Mouse (Mus musculus) kidney, adult 9 months (tissue): ENCODE measurements around the gene Plxna1.
A peak's percentile ranks its signal among the peaks of the same experiment; 100 is the strongest.

Experiments used
- DNase-seq: peaks from one replicate; pipeline ENCODE4 v3.0.0; 2022

Gene Plxna1

DNA sequence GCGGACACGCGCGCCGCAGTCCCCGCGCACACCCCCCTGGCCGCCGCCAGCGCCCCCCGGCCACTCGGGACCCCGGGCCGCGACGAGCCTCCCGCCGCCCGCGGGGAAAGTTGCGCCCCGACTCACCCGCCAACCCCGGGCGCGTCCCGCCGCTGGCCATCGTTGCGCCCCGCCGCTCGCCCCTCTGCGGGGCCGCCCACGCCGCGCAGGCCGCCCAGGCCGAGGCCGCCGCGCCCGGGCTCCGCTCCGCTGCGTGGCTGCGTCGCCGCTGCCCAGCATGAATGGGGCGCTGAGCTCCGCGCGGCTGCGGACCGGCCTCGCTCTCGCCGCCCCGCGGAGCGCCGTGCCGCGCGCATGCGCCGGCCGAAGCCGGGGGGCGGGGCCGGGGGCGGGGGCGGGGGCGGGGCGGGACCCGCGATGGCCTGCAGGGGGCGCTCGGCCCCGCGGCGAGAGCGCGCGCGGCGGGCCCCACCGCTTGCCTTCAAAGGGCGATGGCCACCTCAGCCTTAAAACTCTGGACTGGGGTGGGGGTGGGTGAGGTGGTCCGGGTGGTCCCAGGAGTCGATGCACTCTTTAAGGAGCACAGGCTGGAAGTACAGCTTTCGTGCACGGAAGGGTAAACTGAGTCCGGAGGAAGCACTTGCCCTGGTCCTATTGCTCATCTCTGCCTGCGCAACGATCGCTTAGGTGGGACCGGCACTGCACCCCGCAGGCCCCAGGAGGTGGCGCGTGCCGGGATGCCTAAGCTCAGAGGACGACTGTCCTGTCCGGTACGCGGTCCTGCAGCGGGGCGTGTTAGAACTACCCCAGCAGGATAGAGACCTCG is at the start of gene Plxna1:
Gene Plxna1 (minus strand): TSS at position 340 of the 826 bp plus-strand sequence.
- DNase-seq, result peak; percentile 44

DNA sequence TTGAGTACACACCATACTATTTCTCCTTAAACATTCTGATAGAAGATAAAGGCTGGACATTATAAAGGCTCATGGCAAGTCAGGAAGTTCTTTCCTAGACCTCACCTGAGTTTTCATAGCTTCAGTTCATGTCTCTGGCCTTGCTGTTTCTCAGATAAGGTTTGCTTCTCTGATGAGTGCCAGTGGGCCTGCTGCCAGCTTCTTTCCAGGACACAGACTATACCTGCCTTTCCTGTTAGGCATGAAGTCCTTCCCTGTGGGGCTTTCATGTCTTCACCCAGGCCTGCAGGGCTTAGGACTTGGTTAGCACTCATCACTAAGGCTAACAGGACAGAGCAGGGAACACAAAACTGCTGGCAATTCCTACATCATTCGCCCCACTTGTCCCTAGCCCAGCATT is 46.6 kb upstream of the Plxna1 start:
- no peak for DNase-seq

DNA sequence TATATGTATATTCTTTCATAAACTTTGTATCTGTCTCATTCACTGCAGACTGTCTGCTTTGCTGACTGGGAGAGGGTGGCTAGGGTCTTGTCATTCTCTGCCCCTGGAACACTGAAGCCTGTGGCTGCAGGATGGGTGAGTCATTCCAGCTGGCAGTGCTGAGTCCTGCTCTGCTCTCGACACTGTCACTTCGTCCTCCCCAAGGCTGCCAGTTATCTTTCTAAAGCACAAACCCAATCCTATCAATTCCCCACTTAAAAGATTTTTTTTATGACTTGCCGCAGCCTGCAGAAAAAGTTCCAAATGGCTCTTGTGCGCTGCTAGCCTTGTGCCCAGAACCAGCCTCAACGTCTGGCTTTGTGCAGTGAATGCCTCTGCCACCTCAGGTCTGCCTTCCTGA is 45.8 kb upstream of the Plxna1 start:
- DNase-seq, result no peak

DNA sequence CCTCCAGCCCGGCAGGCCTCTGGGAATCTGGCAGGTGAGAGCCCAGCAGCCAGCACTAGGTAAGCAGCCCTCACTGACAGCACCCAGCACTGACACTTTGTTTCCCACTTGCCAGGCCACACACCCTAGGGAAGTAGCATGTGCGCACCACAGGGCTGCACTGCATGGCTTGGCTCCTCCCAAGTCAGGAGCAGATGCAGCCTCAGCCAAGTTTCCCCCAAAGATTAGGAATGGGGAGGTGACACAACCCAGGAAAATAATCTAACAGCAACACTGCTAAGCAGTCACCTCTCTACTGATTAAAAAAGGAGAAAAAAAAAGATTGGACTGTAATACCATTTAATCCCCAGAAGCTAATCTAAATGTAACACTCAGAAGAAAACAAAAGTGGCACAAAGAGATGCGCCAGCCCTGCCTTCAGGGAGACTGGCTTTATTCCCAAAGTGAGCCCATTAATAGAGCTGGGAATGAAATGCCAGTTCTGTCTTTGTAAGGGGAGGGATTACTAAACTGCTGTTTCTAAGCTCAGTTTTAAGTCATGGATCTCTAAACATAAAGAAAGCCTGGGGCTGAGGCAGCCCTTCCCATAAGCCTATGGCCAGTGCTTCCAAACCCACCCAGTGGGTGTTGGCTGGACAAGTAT is 44.9 kb upstream of the Plxna1 start:
- no peak for DNase-seq

DNA sequence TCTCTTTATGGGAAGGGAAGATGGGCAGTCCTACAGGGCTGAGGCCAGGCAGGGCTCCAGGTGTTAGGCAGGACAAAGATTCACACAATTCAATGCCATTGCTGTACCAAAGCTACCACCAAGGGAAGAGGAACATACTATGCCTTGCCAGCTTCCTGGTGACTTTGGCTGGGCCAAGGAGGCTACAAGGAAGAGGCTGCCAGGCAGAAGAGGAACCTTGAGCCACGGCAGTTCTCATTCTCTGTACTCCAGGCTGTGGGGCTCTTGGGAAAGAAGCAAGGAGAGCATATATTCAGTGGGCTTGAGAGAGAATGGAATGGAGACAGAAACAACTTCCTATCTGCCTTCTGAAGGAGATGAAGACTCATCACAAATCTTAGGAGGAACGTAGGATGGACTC is 42.5 kb upstream of the Plxna1 start:
- no peak for DNase-seq

DNA sequence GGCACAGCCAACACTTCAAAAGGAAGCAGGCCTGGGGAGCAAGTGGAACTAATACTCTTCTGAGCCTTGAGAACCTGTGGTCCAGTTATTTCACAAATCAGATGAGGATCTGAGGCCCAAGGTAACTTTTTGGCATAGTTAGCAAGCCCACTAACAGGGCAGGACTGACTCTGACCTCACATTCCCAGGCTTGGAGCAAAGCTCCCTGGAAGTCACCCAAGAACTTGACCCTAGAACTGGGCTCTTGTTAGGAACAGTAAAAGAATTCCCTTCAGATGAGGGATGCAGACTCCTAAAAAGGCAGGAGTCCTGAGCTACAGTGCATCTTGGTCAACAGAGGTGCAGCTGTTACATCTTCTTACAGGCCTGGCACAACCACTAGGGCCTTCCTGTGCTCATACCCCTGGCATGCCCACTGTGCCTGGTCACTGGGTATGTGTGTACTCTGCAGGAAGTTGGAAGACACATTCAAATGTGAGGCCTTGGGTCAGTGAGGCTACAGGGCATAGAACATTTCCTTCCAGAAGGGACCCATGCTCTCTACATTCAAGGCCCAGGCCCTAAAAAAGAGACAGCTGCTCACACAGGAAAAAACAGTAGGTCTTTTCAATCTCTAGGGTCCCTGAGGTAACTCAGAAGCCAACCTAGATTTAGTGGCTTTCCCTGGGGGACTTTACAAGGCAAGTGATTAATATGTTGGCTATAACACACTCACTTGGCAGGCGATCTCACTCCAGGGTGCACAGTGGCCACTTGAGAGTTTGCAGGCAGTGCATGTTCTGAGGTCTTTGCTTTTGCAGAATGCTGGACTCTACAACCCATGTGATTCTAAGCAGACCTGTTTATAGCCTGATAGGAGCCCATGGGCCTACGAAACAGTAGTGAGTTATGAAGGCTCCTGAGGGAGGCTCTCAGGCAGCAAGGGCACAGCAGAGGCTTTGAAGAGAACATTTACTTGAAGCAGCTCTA is 41.1 kb upstream of the Plxna1 start:
- peak; percentile 37 for DNase-seq

DNA sequence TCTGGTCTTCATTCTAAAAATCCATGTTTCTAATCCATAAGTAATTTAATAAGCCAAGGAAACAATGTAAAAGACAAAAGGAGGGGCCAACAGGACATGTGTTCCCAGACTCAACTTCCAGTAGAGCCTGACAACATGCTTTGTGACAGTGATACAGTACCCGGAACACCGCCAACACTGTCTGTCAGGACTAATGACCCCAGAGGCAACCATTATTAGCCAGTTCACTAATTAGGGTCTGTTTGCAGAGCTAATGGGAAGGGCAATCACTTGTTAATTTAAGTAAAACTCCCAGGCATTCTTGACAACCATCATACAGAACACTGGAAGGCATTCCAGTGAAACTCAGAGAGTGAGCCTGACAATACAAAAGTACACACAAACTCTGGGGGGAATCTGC is 40.0 kb upstream of the Plxna1 start:
- no peak for DNase-seq

DNA sequence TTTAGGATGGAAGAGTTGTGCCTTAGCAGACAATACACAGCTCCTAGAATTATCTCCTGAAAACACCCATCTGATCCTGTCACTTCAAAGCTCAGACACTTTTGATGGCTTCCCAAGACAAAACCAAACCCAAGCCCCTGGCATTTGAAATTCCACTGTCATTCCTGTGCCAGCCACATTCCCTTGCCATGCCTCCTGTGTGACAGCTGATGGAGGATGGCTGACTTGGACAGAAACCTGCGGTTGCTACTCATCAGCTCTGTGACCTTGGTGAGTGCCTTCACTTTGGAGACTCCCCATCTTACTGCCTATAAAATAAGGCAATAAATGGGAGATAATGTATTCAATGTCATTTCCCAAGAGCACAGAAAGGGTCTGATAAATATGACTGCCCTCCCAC is 37.1 kb upstream of the Plxna1 start:
- no peak for DNase-seq

DNA sequence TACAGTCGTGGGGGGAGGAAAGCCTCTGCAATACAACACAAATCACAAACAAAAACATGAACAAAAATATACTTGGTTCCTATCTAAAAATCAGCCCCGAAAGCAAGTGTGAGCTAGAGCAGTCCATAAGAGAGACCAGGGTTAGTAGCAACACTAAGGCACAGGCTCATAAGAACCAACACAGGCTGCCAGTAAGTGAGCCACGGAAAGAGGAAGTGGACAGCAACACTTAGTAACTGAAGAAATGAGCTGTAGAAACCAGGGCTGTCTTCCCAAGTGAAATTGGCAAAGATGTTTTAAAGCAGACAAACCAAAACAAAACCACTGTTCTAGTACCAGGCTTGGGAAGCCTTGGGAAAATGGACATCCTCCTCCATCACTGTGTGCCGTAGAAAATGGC is 35.5 kb upstream of the Plxna1 start:
- DNase-seq, result no peak

DNA sequence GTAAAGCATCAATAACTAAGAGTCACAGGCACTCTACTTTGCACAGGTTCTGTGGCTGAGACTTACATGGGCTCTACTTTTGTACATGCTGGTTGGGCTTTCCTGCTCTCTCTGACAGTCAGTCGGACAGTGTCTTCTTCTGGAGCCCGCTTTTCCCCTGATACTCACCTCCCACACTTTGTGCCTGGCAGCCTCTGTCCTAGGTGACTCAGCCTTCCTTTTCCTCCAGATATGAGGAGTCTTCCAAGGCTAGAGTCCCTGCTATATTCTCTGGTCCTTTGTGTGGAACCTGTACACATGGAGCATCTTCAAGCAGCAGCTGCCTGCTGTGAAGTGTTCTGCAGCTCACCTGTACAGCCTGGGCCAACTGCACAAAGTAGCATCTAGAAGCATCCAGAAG is 31.4 kb upstream of the Plxna1 start:
- DNase-seq, result no peak

DNA sequence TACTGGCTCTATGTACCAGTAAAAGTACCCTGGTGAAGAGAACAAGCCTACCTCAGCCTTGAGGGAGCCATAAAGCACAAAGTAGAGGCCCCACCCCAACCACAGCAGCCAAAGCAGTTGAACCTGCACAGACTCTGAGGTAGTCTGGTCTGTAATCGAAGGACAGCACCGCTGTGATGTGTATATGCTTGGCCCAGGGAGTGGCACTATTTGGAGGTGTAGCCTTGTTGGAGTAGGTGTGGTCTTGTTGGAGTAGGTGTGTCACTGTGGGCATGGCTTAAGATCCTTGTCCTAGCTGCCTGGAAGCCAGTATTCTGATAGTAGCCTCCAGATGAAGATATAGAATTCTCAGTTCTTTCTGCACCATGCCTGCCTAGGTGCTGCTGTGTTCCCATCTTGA is 29.8 kb upstream of the Plxna1 start:
- DNase-seq, result no peak

DNA sequence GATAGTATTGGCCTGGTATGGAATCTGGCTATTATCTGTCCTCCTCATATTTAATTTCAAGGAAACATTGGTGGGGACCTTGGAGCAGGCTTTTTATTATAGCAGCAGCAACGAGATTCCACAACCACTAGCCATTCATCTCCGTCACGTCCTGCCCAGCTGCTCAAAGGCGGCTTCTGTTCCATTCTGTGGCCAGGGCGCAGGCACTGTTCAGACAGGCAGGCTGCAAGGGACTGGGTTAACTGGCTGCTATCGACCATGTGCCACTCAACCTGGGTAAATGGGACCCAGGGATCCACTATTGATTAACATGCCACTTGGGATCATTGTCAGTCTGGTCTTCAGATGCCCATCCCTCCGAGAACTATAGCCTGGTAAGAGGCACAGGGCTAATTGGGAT is 27.4 kb upstream of the Plxna1 start:
- no peak for DNase-seq

DNA sequence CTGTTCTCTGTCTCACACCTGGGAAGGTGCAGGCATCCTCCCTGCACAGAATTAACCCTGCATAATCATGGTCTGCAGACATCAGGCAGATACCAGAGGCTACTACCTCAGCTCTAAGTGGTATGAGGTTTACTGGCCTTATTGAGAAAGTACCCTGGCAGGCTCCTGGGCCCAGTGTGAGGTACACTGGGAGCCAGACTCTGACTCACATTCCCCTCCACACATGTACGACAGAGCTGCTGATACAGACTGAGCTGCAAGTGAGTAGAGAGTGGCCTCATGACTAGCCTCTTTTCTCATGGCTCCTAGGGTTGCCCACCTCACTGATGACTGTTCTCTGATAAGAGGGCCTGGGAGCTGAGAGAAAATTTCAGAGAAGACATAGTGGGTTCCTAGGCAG is 24.5 kb upstream of the Plxna1 start:
- no peak for DNase-seq

DNA sequence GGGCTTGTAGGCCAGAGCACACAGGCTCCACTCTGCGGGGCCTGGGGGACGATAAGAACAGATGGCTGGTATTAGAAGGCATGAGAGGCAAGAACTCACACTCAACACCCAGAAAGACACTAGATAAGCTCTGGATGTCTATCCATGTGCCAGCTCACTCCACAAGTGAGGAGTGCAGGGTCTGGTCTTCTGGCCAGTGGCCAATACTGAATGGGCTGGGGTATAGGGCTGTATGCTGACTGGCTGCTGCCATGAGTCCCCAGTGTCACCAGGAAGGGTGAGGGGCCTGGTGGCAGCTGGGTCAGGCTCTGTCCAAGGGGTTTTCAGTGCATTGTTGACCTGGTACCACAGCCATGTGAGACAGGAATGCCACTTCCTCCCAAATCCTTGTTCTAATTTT is 22.3 kb upstream of the Plxna1 start:
- DNase-seq, result no peak

DNA sequence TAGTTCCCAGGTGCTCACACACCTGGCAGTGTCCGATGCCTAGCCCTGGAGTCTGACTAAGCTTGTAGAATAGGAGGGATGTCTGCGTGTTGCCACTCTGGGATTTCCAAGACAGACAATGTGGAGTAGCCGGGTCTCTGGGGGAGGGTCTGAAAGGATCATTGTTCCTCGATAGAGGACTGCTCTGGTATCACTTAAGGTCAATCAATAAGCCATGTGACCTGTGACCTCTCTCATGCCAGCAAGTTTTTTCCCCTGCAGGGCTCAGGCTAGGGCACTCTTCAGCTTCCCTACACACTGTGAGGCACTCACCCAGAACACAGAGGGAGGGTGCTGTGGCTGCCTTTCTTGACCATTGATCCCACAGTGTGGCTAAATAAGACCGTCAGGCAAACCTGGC is 19.4 kb upstream of the Plxna1 start:
- DNase-seq, result no peak

DNA sequence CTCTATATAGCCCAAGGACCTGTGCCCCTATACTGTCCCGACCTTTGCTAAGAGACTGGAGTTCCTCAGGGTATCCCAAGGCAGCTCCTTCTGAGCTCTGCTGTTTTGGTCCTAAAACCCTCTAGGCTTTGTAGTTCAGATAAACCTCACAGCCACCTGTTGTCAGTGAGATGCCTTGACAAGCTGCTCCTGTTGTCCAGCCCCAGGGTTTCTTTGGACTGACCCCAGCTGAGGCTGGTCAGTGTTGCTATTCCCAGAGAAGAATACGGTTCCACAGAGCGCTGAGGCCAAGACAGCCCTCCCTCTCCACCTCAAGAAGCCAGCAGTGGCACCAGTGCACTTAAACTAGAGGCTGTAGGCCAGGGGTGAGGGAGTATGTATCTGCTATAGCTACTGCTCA is 18.8 kb upstream of the Plxna1 start:
- no peak for DNase-seq

DNA sequence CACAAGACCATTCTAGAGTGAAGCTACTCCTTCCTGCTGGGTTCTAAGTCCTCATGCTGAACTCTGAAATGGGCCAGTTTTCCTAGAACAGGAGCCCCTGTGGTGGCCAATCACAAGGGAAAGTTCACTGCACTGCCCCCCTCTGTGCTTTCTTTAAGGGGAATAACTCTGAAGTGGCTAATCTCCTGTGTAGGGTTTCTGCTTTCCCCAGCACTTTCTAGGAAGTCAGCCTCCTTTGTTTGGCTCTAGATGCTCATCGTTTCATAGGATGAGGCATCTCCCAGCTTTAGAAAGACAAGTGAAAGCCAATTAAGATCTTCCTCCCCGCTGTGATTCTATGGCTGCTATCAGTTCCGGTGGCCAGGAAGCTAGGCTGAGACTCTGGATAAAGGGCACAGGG is 18.3 kb upstream of the Plxna1 start:
- DNase-seq, result no peak

DNA sequence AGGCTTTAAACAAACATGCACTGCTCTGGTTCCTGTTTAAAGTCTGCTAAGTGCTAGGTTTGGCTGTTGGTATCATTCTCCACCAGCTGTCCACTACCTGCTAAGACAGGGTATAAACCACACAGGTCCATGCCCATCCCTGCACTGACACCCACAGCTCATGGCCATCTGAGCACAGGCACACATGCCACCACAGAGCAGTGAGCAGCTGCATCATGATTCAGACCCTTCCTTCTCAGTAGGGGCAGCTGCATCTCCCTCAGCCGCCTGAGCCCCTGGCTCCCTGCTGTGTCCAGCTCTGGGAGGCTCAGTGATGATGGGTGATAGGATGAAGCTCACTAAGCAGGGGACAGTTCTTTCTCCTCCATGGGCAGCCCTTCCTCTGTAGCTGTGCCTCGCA is 15.8 kb upstream of the Plxna1 start:
- DNase-seq, result no peak

DNA sequence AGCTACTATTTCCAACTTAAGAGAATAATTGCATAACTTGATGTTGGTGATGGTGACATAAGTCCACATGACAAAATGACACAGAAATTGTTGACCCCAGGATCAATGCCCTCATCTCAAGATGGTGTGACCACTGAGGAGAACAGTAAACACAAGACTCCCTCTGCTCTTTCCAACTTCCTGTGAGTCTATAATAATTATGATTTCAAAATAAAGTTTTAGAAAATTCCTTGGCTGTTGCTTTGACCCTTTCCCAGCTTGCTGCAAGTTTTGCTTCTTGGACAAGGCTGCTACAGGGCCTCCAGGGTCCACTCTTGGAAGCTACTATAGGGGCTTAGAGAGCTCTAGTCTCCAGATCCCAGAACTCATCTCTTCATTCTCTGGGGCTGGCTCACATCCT is 6.4 kb upstream of the Plxna1 start:
- no peak for DNase-seq

DNA sequence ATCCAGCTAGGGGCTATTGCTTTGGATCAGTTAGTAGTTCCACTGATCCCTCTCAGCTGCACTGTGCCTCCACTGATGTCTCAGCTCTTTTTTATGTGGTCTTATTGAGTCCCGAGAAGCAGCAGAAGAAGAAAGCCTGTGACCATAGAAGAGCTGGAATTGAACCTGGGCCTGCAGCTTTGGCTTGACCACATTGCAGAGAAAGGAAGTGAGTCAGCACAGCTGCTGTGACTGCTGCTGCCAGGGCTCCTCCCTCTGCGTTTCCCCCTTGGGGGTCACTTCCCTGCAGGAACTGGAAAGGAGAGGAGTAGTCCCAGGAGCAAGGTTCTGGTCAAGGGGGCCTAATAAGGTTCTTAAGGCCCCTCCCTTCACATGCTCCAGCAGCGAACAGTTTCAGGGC is 1.9 kb upstream of the Plxna1 start:
- DNase-seq, result no peak

DNA sequence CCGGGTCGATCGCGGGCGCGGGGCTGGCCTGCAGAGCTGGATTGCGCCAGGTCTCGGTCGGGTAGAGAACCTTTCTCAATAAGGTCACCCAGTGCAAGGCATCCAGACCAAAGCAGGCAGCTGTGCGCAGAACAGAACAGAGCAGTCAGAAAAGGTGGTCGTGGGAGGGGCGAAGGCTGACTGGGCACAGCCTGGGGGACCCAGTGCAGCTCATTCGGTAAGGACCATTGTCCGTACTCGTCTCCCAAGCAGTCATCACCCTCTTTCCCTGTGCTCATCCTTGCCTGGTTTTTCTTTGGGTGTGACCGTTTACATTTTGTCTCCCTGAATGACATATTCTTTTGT is 659 bp upstream of the Plxna1 start:
- no peak for DNase-seq

DNA sequence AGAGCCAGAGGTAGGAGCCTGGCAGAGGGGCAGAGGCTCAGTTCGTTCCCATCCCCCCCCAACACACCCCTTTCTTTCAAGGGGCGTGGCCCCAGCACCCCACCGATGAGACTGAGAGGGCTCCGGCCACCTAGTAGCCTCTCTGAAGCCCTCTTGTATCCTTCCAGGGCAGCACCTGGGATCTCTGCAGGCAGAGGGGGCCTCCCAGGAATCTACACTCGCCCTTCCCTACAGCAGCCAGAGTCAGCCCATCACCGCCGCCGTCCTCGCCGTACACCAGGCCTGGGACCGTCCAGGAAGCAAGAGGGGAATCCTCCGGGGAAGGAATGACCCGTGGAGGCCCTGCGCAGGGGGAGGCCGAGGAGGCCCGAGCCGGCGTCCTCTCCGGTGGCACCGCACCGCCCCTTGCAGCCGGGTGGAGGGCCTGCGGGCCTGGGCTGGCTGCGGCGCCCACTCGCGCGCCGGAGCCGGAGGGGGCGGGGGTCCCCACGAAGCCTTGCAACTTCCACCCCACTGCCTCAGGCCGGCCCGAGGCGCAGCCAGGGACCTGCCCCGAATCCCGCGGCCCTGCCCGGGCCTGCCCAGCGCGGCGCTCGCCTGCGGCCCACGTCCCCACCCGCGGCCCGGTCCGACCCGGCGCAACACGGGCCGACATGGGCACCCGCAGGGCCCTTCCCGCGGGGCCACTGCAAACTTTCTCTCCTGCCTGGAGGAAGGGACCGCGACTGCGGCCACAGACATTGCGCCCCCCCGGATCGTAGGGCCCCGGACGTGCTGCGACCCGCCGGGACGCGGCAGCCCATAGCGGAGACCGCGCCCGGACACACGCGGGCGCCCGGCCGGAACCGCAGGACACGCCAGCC is 771 bp downstream of the Plxna1 start:
- DNase-seq, result peak; percentile 39
